Comparison of ENCODE assay signal across 9 mouse cellular contexts in the genomic region with DNA sequence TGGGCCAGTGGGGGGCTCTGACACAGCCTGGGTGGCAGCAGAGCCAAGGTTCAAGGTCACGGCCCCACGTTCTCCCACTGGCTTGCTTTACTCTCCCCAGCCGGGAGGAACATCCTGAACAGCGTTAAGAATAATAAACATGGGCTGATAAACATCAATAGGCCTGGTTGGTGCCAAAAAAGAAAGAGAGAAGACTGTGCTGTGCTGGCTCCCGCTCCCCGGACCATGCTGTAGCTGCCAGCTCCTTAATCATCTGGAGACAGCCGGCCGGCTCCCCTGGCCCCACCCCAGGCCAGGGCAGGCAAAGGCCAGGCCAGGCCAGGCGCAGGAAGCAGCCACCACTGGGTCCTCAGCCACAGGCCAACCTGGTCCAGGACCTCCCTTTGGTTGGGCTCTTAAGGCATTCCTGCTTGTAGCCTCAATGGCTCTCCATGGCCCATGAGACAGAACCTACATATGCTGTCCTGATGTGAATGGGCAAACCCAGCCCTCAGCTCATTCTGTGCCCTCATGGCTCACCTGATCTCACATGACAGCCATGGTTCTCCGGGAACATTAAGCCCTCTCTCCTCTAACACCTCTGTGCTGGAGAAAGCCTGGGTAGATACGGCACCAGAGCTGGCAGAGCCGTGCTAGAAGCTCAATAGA.
A peak's percentile ranks its signal among the peaks of the same experiment; 100 is the strongest.
DNase-seq lines count a peak whose midpoint lies in the region; ATAC-seq and TF ChIP-seq lines count a peak whose summit lies in the region.
"Had no signal": no experiment of that assay in that cellular context is flagged by ENCODE, and none has a peak within 500 bp of the region (broad histone marks: within the 10 kb centered on the region; RNA-seq: fewer than 3 reads in every experiment).

No protein-coding gene starts in this region.

- no peak overlapping the region for H3K4me2 ChIP-seq in forebrain, embryonic 11.5 days (ENCODE audit: low read depth, low read length, severe bottlenecking)
- H3K4me2 ChIP-seq: midbrain, embryonic 12.5 days had no signal

- no peaks in the 10 kb centered on the region for H3K36me3 ChIP-seq in forebrain, embryonic 11.5 days (ENCODE audit: control insufficient read depth, insufficient read depth, low read length)
- no peaks in the 10 kb centered on the region for H3K36me3 ChIP-seq in forebrain, embryonic 10.5 days (replicated peaks)
- H3K36me3 ChIP-seq: midbrain, embryonic 12.5 days had no signal

- WGBS in forebrain, embryonic 11.5 days: 76% methylated on average over 12 of the region's 12 CpGs
- 79% methylated on average over 12 of the region's 12 CpGs for WGBS in forebrain, embryonic 10.5 days

- H3K4me3 ChIP-seq in forebrain, embryonic 11.5 days (ENCODE audit: low read depth, low read length): no peak overlapping the region
- H3K4me3 ChIP-seq in forebrain, embryonic 10.5 days: no peak overlapping the region
- no peak overlapping the region for H3K4me3 ChIP-seq in gastrocnemius, adult 2 months
- H3K4me3 ChIP-seq: midbrain, embryonic 12.5 days had no signal

- H3K27ac ChIP-seq in forebrain, embryonic 11.5 days (ENCODE audit: low read depth, low read length): no peak overlapping the region
- H3K27ac ChIP-seq in forebrain, embryonic 10.5 days: no peak overlapping the region
- H3K27ac ChIP-seq in gastrocnemius, adult 2 months: peak overlapping the region; percentile 58
- H3K27ac ChIP-seq: midbrain, embryonic 12.5 days had no signal

- no peaks in the 10 kb centered on the region for H3K27me3 ChIP-seq in forebrain, embryonic 11.5 days (ENCODE audit: control insufficient read depth, insufficient read depth, low read length)
- no peaks in the 10 kb centered on the region; the same call in 1 of the 2 replicates for H3K27me3 ChIP-seq in forebrain, embryonic 10.5 days (ENCODE audit: poor library complexity, severe bottlenecking)
- H3K27me3 ChIP-seq: midbrain, embryonic 12.5 days had no signal

- no peak overlapping the region for H3K9ac ChIP-seq in forebrain, embryonic 11.5 days (ENCODE audit: low read length)
- H3K9ac ChIP-seq: midbrain, embryonic 12.5 days had no signal

- intact Hi-C loops in gastrocnemius, adult 2 months (cut with DNase I): loop anchor here (5.0 kb wide), 1 partner anchor 37 kb away; no protein-coding TSS in a partner anchor
- intact Hi-C loops in heart, postnatal 36 days (cut with DNase I): no loop called here

- no peak for ATAC-seq in forebrain, embryonic 11.5 days (replicated peaks; ENCODE audit: low FRiP score)
- ATAC-seq in megakaryocyte, adult 5-6 weeks (ENCODE audit: poor library complexity, severe bottlenecking): no peak
- no peak for ATAC-seq in monocyte, adult 5-6 weeks (replicated peaks; ENCODE audit: insufficient number of reproducible peaks, low FRiP score, low TSS enrichment, poor library complexity, severe bottlenecking)

- H3K9me3 ChIP-seq in forebrain, embryonic 11.5 days (ENCODE audit: control insufficient read depth, low read length): no peaks in the 10 kb centered on the region
- no peaks in the 10 kb centered on the region for H3K9me3 ChIP-seq in forebrain, embryonic 10.5 days
- H3K9me3 ChIP-seq: midbrain, embryonic 12.5 days had no signal

- no peaks in the 10 kb centered on the region for H3K4me1 ChIP-seq in forebrain, embryonic 11.5 days (replicated peaks; ENCODE audit: control insufficient read depth, insufficient read depth, low read length)
- H3K4me1 ChIP-seq in forebrain, embryonic 10.5 days: peaks cover 7% of the 10 kb centered on the region
- H3K4me1 ChIP-seq: midbrain, embryonic 12.5 days had no signal

- DNase-seq in forebrain, embryonic 11.5 days (ENCODE audit: low spot score): peak; percentile 45
- no peak for DNase-seq in forebrain, embryonic 10.5 days (ENCODE audit: extremely low spot score, low spot score)
- peak; percentile 84 for DNase-seq in gastrocnemius, adult 2 months
- DNase-seq in heart, postnatal 36 days: peak; percentile 37 to 58
- DNase-seq in lung, postnatal 25 days (ENCODE audit: low spot score): peak; percentile 58
- DNase-seq in frontal cortex, postnatal 14 days (ENCODE audit: low spot score in 2 of 2): no peak

- no peak for TF ChIP-seq CTCF in gastrocnemius, adult 2 months (IDR thresholded peaks at IDR 0.05)

Comparison
In these comparisons a context has a peak if more than half of its experiments do, and no peak if none do; other contexts are left out.
1. DNase-seq: peak in forebrain, embryonic 11.5 days (single experiment), gastrocnemius, adult 2 months (single experiment), heart, postnatal 36 days (2 of 2) and lung, postnatal 25 days (single experiment); none in forebrain, embryonic 10.5 days (single experiment) and frontal cortex, postnatal 14 days (0 of 2).